Mouse (Mus musculus) CH12.LX (cell line): ENCODE measurements around the gene March5. TPM values are rescaled to one million over a fixed set of nuclear protein-coding genes. Genes with fewer than 3 reads are reported as not detected.

Source experiments
- DNase-seq: peaks from one replicate; pipeline ENCODE4 v3.0.0-alpha.2; 2013; ENCODE audit errors: extremely low read depth
- H3K27ac ChIP-seq: 2 replicates; pipeline ENCODE4 v1.5.1; 2012; ENCODE audit warnings: low read depth, mild to moderate bottlenecking, control low read depth, moderate library complexity; ENCODE audit not compliant: insufficient read depth
- H3K27me3 ChIP-seq: replicated peaks from 2 replicates; pipeline ENCODE3; 2012; ENCODE audit warnings: inconsistent platforms
- H3K36me3 ChIP-seq, 2 experiments: replicated peaks in 1 of 2; 2 replicates each; pipeline versions ENCODE3 to v1.6.1; 2012; ENCODE audit warnings: inconsistent platforms in 1 of 2, low read length in 1 of 2, mild to moderate bottlenecking in 1 of 2, mixed read lengths in 1 of 2, moderate library complexity in 1 of 2; ENCODE audit not compliant: control insufficient read depth in 1 of 2, insufficient read depth in 1 of 2
- H3K4me1 ChIP-seq, 2 experiments: 2 replicates each; pipeline ENCODE4 v1.6.1; 2012; ENCODE audit warnings: inconsistent platforms in 1 of 2, moderate library complexity in 1 of 2; ENCODE audit not compliant: insufficient read depth in 2 of 2, control insufficient read depth in 1 of 2
- H3K4me2 ChIP-seq: 2 replicates; pipeline ENCODE4 v1.6.1; 2012; ENCODE audit warnings: low read depth, mild to moderate bottlenecking, control low read depth; ENCODE audit not compliant: poor library complexity, insufficient read depth, severe bottlenecking
- H3K4me3 ChIP-seq, 3 experiments: fragments of 150-350 bp in 1 of 3; sonication (generic) in 1 of 3; replicated peaks in 1 of 3; 2 replicates each; pipeline versions ENCODE3 to v1.5.1; 2011 to 2012; ENCODE audit warnings: low read depth in 2 of 3, low read length in 2 of 3, mild to moderate bottlenecking in 2 of 3, moderate library complexity in 2 of 3, control low read depth in 1 of 3, improper control_type of control experiment in 1 of 3, inconsistent platforms in 1 of 3, mixed read lengths in 1 of 3; ENCODE audit not compliant: poor library complexity in 1 of 3
- H3K79me2 ChIP-seq: replicated peaks from 2 replicates; pipeline ENCODE4 v1.6.1; 2012; ENCODE audit warnings: mild to moderate bottlenecking, moderate library complexity; ENCODE audit not compliant: control insufficient read depth, poor library complexity, insufficient read depth, severe bottlenecking; ENCODE audit errors: extremely low read depth
- H3K9ac ChIP-seq: 2 replicates; pipeline ENCODE4 v1.6.1; 2012; ENCODE audit warnings: low read depth, mild to moderate bottlenecking, control low read depth, moderate library complexity; ENCODE audit not compliant: insufficient read depth
- H3K9me3 ChIP-seq: replicated peaks from 2 replicates; pipeline ENCODE3; 2012; ENCODE audit warnings: low read length, inconsistent platforms, mixed read lengths
- CHD1 ChIP-seq: IDR thresholded peaks from 2 replicates; pipeline ENCODE4 v1.6.1; 2012; ENCODE audit warnings: low read depth, low read length, improper control_type of control experiment, inconsistent platforms
- ELF1 ChIP-seq: IDR thresholded peaks from 2 replicates; pipeline ENCODE4 v1.6.1; 2014; ENCODE audit warnings: low read depth, mild to moderate bottlenecking, inconsistent platforms, low read length, improper control_type of control experiment
- ETS1 ChIP-seq: conservative IDR thresholded peaks from 2 replicates; pipeline ENCODE4 v1.6.1; 2012; ENCODE audit warnings: low read depth, mild to moderate bottlenecking, inconsistent platforms, low read length, improper control_type of control experiment, moderate library complexity
- IRF4 ChIP-seq: IDR thresholded peaks from 2 replicates; pipeline ENCODE4 v1.6.1; 2014; ENCODE audit warnings: low read depth, mild to moderate bottlenecking, inconsistent platforms, low read length, improper control_type of control experiment
- KAT2A ChIP-seq: IDR thresholded peaks from 2 replicates; pipeline ENCODE4 v1.6.1; 2012; ENCODE audit warnings: low read length, improper control_type of control experiment, inconsistent platforms; ENCODE audit not compliant: insufficient replicate concordance
- MEF2A ChIP-seq: IDR thresholded peaks from 2 replicates; pipeline ENCODE4 v1.6.1; 2014; ENCODE audit warnings: low read depth, mild to moderate bottlenecking, inconsistent platforms, low read length, improper control_type of control experiment, borderline replicate concordance
- POLR2A ChIP-seq: IDR thresholded peaks from 2 replicates; pipeline ENCODE4 v1.6.1; 2011; ENCODE audit warnings: low read depth, mild to moderate bottlenecking, improper control_type of control experiment, low read length
- SIN3A ChIP-seq: IDR thresholded peaks from 2 replicates; pipeline ENCODE4 v1.6.1; 2012; ENCODE audit warnings: low read length, improper control_type of control experiment, inconsistent platforms
- SMC3 ChIP-seq: IDR thresholded peaks from 2 replicates; pipeline ENCODE4 v1.6.1; 2011; ENCODE audit warnings: low read depth, low read length, improper control_type of control experiment
- UBTF ChIP-seq: IDR thresholded peaks from 2 replicates; pipeline ENCODE4 v1.6.1; 2012; ENCODE audit warnings: low read depth, mild to moderate bottlenecking, inconsistent platforms, low read length, improper control_type of control experiment, moderate library complexity
- dilution Hi-C: fragments of 300-500 bp; cut with MboI; formaldehyde crosslinking; loops from 2 replicates; pipeline ENCODE4 v1.14.3; 2020; ENCODE audit warnings: low sequenced_read_pairs; ENCODE audit not compliant: extremely low pct_unique_long_range_greater_than_20kb, extremely low pct_ligation_motif_present
- in situ Hi-C: fragments of 300-500 bp; cut with MboI; formaldehyde crosslinking; loops from 3 replicates; pipeline ENCODE4 v1.14.3; 2019; ENCODE audit warnings: low sequenced_read_pairs, low pct_ligation_motif_present, low pct_unique_long_range_greater_than_20kb, mixed read lengths
- polyA plus RNA-seq: library from polyadenylated mRNA; unstranded; fragments of >175 nt; gene quantifications from 2 replicates; pipeline ENCODE4 v1.2.1, GENCODE M21; 2012; ENCODE audit warnings: low read depth; ENCODE audit not compliant: insufficient read length
- total RNA-seq, 2 experiments: library from RNA; depleted of rRNA; stranded (reverse); fragments of 300-350 nt in 1 of 2; fragments of >200 nt in 1 of 2; gene quantifications; 2 replicates each; pipeline ENCODE4 v1.2.3; 2012 to 2014

The March5 gene
- total and polyA plus RNA-seq, 3 experiments, result 118 to 160 (median 137) TPM

DNA sequence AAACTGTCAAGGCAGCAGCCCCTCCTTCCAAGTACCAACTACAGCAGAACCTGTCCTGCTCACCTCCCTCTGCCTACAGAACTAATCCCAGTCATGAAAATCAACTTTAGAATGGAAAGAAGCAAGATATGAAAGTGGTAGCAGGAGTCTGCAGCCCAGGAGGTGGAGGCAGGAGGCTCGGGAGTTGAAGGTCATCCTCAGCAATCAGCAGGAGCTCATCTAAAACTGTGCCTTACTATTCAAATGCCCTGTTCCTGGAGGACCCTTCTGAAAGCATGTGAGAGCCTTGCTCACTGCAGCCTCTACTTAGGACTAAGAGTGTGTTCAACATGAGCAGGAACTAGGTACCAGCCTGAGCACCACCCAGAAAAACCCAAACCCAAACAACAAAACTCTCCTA is 35.2 kb upstream of the March5 start:
- Histone ChIP-seq H3K79me2 (peaks cover 24% of the 10 kb centered on the region), H3K4me2 (peak overlapping the region; percentile 30), H3K9me3 (no peaks in the 10 kb centered on the region), H3K27me3 (peaks cover 6% of the 10 kb centered on the region), H3K9ac (peak overlapping the region; percentile 46), H3K36me3 (no peaks in the 10 kb centered on the region), H3K27ac (no peak overlapping the region), H3K4me3 (peak overlapping the region in 2 of 3 experiments; percentile 77 to 82), H3K4me1 (peaks cover 0 to 18% of the 10 kb centered on the region in 2 experiments; a peak in 2 of 4 replicates)
- dilution Hi-C loops (no loop called here), in situ Hi-C loops (no loop called here)
- TF ChIP-seq MEF2A (no peak), ETS1 (no peak), POLR2A (no peak), UBTF (no peak)
- DNase-seq, result no peak

DNA sequence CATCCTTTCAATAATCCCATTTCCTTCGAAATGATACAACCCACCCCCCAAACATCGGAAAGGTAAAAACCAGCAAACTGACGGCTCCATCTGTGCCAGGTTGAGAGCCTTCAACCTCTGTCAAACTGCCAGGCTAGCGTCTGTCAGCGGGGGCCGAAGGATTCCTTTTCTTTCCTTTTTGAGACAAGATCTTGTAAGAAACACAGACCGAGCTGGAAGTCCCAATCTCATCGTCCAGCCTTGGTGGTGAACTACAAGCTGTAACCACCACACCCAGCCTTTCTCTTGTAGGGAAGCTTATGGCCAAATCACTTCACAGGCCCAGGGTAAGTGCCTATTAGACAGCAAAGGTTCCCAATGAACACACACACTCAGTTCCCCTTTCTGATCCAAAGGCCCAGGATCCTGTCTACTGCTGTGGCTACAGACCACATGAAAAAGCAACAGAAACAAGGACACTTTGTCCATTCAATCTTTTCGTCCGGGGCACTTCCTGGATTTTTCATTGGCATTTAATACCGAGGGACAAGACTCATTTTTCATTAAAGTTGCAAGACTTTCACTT is 34.7 kb upstream of the March5 start:
- dilution Hi-C loops (no loop called here), in situ Hi-C loops (no loop called here)
- Histone ChIP-seq H3K27ac (peak overlapping the region; percentile 3; the same call in 1 of the 2 replicates), H3K4me1 (peaks cover 0 to 18% of the 10 kb centered on the region in 2 experiments; a peak in 2 of 4 replicates), H3K79me2 (peaks cover 24% of the 10 kb centered on the region), H3K27me3 (peaks cover 6% of the 10 kb centered on the region), H3K9ac (peak overlapping the region; percentile 46), H3K9me3 (no peaks in the 10 kb centered on the region), H3K4me2 (peak overlapping the region; percentile 30), H3K4me3 (peak overlapping the region; percentile 0 to 82 (median 77)), H3K36me3 (no peaks in the 10 kb centered on the region)
- DNase-seq, result no peak
- no peak for TF ChIP-seq KAT2A
- TF ChIP-seq ELF1, result peak; percentile 49; the same call in 1 of the 2 replicates
- TF ChIP-seq SMC3, result no peak

DNA sequence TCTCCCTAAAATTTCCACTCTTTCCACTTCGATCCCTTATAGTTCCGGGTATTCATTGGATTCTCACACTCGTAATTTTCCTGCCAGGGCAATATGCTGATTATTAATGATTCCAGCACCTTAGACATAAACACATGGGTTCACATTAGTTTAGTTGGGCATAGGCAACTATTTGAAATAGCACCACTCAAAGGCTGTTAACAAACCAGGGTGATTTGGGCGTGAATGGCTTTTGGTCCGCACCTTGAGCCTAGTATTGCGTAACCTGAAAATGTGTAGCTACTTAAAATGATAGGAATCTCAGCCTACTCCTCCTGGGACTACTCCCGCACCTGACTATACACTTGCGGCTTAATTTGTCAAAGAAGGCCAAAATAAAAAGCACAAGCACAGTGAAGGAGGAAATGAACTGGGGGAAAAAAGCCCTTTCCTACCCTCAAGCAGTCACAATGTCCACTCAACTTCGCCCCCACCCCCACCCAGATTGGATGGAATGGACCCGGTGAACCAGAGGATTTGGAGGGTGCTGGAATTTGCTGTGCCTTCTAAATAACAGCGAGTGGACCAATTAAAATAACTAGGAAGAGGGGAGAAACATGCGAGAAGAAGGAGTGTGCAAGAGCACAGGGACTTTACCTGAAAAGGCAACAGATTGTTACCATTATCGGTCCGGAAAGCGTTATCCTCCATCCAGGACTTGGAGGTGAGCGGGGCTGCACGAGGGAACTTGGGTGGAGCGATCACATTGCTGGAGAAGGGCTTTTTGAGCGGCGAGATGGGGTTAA is 33.8 kb upstream of the March5 start:
- no peaks in the 10 kb centered on the region for H3K36me3 ChIP-seq
- peaks cover 6% of the 10 kb centered on the region for H3K27me3 ChIP-seq
- peaks cover 24% of the 10 kb centered on the region for H3K79me2 ChIP-seq
- dilution Hi-C loops (no loop called here), in situ Hi-C loops (no loop called here)
- no peak for TF ChIP-seq CHD1
- 0 out of 2 replicates have a peak, but pooled peaks have one; percentile 10 for TF ChIP-seq IRF4
- peak; percentile 30; the same call in 1 of the 2 replicates for TF ChIP-seq SIN3A
- no peak for TF ChIP-seq ETS1
- H3K4me3 ChIP-seq, result peak overlapping the region; percentile 67 to 82 (median 77)
- peak overlapping the region; percentile 46 for H3K9ac ChIP-seq
- H3K4me1 ChIP-seq, result peaks cover 0 to 18% of the 10 kb centered on the region in 2 experiments; a peak in 2 of 4 replicates
- peak overlapping the region; percentile 30 for H3K4me2 ChIP-seq
- peak overlapping the region; percentile 63; the same call in 1 of the 2 replicates for H3K27ac ChIP-seq
- no peaks in the 10 kb centered on the region for H3K9me3 ChIP-seq
- DNase-seq, result no peak
